In genomic region chr17:67358541-67358940, GRCm38 (mm10) we compare ENCODE assay signal across 28 mouse cellular contexts. TPM values are rescaled to one million over a fixed set of nuclear protein-coding genes. Genes with fewer than 3 reads are reported as not detected.
A peak's percentile ranks its signal among the peaks of the same experiment; 100 is the strongest.
DNase-seq lines count a peak whose midpoint lies in the region; ATAC-seq and TF ChIP-seq lines count a peak whose summit lies in the region.
"Had no signal": no experiment of that assay in that cellular context is flagged by ENCODE, and none has a peak within 500 bp of the region (broad histone marks: within the 10 kb centered on the region; RNA-seq: fewer than 3 reads in every experiment).

No protein-coding gene starts in this region.

- no peaks in the 10 kb centered on the region for H3K4me1 ChIP-seq in embryonic facial prominence, embryonic 14.5 days (ENCODE audit: control insufficient read depth, insufficient read depth, low read length)
- peaks cover 18% of the 10 kb centered on the region for H3K4me1 ChIP-seq in embryonic facial prominence, embryonic 10.5 days
- H3K4me1 ChIP-seq in lung, embryonic 15.5 days, result peaks cover 14% of the 10 kb centered on the region
- H3K4me1 ChIP-seq in forebrain, postnatal 0 days (ENCODE audit: insufficient read depth), result peaks cover 4% of the 10 kb centered on the region; the same call in 1 of the 2 replicates
- no peaks in the 10 kb centered on the region for H3K4me1 ChIP-seq in stomach, postnatal 0 days (replicated peaks; ENCODE audit: control insufficient read depth, insufficient read depth)

- no peaks in the 10 kb centered on the region for H3K9me3 ChIP-seq in embryonic facial prominence, embryonic 14.5 days (ENCODE audit: control insufficient read depth, low read length)
- no peaks in the 10 kb centered on the region for H3K9me3 ChIP-seq in embryonic facial prominence, embryonic 10.5 days
- no peaks in the 10 kb centered on the region for H3K9me3 ChIP-seq in lung, embryonic 15.5 days
- no peaks in the 10 kb centered on the region for H3K9me3 ChIP-seq in forebrain, postnatal 0 days (ENCODE audit: low read length)
- H3K9me3 ChIP-seq in stomach, postnatal 0 days (ENCODE audit: control insufficient read depth, low read length), result no peaks in the 10 kb centered on the region
- H3K9me3 ChIP-seq: heart, embryonic 12.5 days; hindbrain, embryonic 13.5 days; limb, embryonic 13.5 days; midbrain, embryonic 13.5 days; neural tube, embryonic 13.5 days had no signal

- H3K9ac ChIP-seq in embryonic facial prominence, embryonic 14.5 days (ENCODE audit: low read depth, low read length), result no peak overlapping the region
- H3K9ac ChIP-seq in lung, embryonic 15.5 days, result no peak overlapping the region
- H3K9ac ChIP-seq in forebrain, postnatal 0 days, result no peak overlapping the region
- no peak overlapping the region for H3K9ac ChIP-seq in stomach, postnatal 0 days (ENCODE audit: low read length)
- H3K9ac ChIP-seq: heart, embryonic 12.5 days; hindbrain, embryonic 13.5 days; limb, embryonic 13.5 days; midbrain, embryonic 13.5 days; neural tube, embryonic 13.5 days had no signal

- H3K36me3 ChIP-seq in embryonic facial prominence, embryonic 14.5 days (ENCODE audit: control insufficient read depth, insufficient read depth, low read length), result no peaks in the 10 kb centered on the region
- no peaks in the 10 kb centered on the region for H3K36me3 ChIP-seq in embryonic facial prominence, embryonic 10.5 days (replicated peaks)
- H3K36me3 ChIP-seq in lung, embryonic 15.5 days, result no peaks in the 10 kb centered on the region
- H3K36me3 ChIP-seq in forebrain, postnatal 0 days (ENCODE audit: insufficient read depth), result no peaks in the 10 kb centered on the region
- H3K36me3 ChIP-seq in stomach, postnatal 0 days (ENCODE audit: control insufficient read depth, insufficient read depth, low read length), result no peaks in the 10 kb centered on the region
- H3K36me3 ChIP-seq: G1E; heart, embryonic 12.5 days; hindbrain, embryonic 13.5 days; limb, embryonic 13.5 days; midbrain, embryonic 13.5 days; neural tube, embryonic 13.5 days had no signal

- H3K27ac ChIP-seq in embryonic facial prominence, embryonic 14.5 days (replicated peaks; ENCODE audit: low read depth, low read length), result no peak overlapping the region
- H3K27ac ChIP-seq in embryonic facial prominence, embryonic 10.5 days (replicated peaks), result no peak overlapping the region
- peak overlapping the region; percentile 58; the same call in 1 of the 2 replicates for H3K27ac ChIP-seq in lung, embryonic 15.5 days
- no peak overlapping the region for H3K27ac ChIP-seq in forebrain, postnatal 0 days (ENCODE audit: low read depth, low read length)
- H3K27ac ChIP-seq in stomach, postnatal 0 days (replicated peaks), result no peak overlapping the region
- H3K27ac ChIP-seq: gastrocnemius, adult 2 months; heart, adult 2 months; hindbrain, embryonic 13.5 days; kidney, postnatal 0 days; limb, embryonic 13.5 days; midbrain, embryonic 13.5 days; neural tube, embryonic 13.5 days had no signal

- peak; percentile 44 for DNase-seq in embryonic facial prominence, embryonic 14.5 days (ENCODE audit: low spot score)
- no peak for DNase-seq in embryonic facial prominence, embryonic 10.5 days (ENCODE audit: low spot score)
- DNase-seq in lung, postnatal 25 days (ENCODE audit: low spot score), result peak; percentile 68
- no peak for DNase-seq in forebrain, postnatal 0 days
- no peak for DNase-seq in stomach, postnatal 0 days (ENCODE audit: low spot score)
- no peak for DNase-seq in cerebellum, adult 11 months
- DNase-seq: adrenal gland, postnatal 14 days; cerebellum, adult 11-12 months; cerebellum, postnatal 14 days; gastrocnemius, adult 2 months; gastrocnemius, postnatal 36 days; heart, adult 2 months; heart, postnatal 4 days; kidney, adult 8-10 months; layer of hippocampus, adult 9-11 months had no signal

- 90% methylated on average over 7 of the region's 7 CpGs for WGBS in embryonic facial prominence, embryonic 14.5 days
- 86% methylated on average over 7 of the region's 7 CpGs for WGBS in embryonic facial prominence, embryonic 10.5 days
- WGBS in lung, embryonic 15.5 days, result 59% methylated on average over 7 of the region's 7 CpGs
- WGBS in forebrain, postnatal 0 days, result 93% methylated on average over 7 of the region's 7 CpGs
- 60% methylated on average over 7 of the region's 7 CpGs for WGBS in stomach, postnatal 0 days

- peaks cover 12% of the 10 kb centered on the region for H3K27me3 ChIP-seq in embryonic facial prominence, embryonic 14.5 days (replicated peaks; ENCODE audit: control insufficient read depth, insufficient read depth, low read length)
- H3K27me3 ChIP-seq in embryonic facial prominence, embryonic 10.5 days (replicated peaks; ENCODE audit: low read depth, poor library complexity, severe bottlenecking), result peaks cover 18% of the 10 kb centered on the region
- peaks cover 4% of the 10 kb centered on the region; the same call in 1 of the 2 replicates for H3K27me3 ChIP-seq in lung, embryonic 15.5 days
- peaks cover 6% of the 10 kb centered on the region; the same call in 1 of the 2 replicates for H3K27me3 ChIP-seq in forebrain, postnatal 0 days (ENCODE audit: insufficient read depth, low read length)
- H3K27me3 ChIP-seq in stomach, postnatal 0 days (ENCODE audit: control insufficient read depth, insufficient read depth, low read length), result no peaks in the 10 kb centered on the region
- H3K27me3 ChIP-seq: CH12.LX; heart, embryonic 12.5 days had no signal

- no peak for ATAC-seq in embryonic facial prominence, embryonic 14.5 days (ENCODE audit: low read depth)
- peak; percentile 15; the same call in 1 of the 2 replicates for ATAC-seq in lung, embryonic 15.5 days (ENCODE audit: borderline replicate concordance, extremely low read depth, low FRiP score, low TSS enrichment)
- ATAC-seq in forebrain, postnatal 0 days, result no peak
- ATAC-seq in stomach, postnatal 0 days (ENCODE audit: low FRiP score, low TSS enrichment), result no peak
- ATAC-seq: forebrain, embryonic 14.5 days; intestine, embryonic 16.5 days; midbrain, embryonic 13.5 days had no signal

- TF ChIP-seq EP300 in stomach, postnatal 0 days (optimal IDR thresholded peaks at IDR 0.05), result no peak

- no peak overlapping the region for H3K4me3 ChIP-seq in embryonic facial prominence, embryonic 14.5 days (ENCODE audit: low read depth, low read length)
- no peak overlapping the region for H3K4me3 ChIP-seq in embryonic facial prominence, embryonic 10.5 days
- no peak overlapping the region for H3K4me3 ChIP-seq in lung, embryonic 15.5 days
- no peak overlapping the region for H3K4me3 ChIP-seq in forebrain, postnatal 0 days (ENCODE audit: low read depth, low read length)
- H3K4me3 ChIP-seq in stomach, postnatal 0 days (ENCODE audit: low read depth, low read length), result no peak overlapping the region
- H3K4me3 ChIP-seq: gastrocnemius, adult 2 months; heart, adult 2 months; heart, embryonic 12.5 days; hindbrain, embryonic 13.5 days; limb, embryonic 13.5 days; midbrain, embryonic 13.5 days; neural tube, embryonic 13.5 days had no signal

- no peak overlapping the region for H3K4me2 ChIP-seq in embryonic facial prominence, embryonic 14.5 days (ENCODE audit: low read depth, low read length)
- H3K4me2 ChIP-seq in lung, embryonic 15.5 days, result no peak overlapping the region
- H3K4me2 ChIP-seq in forebrain, postnatal 0 days (ENCODE audit: low read depth), result no peak overlapping the region
- no peak overlapping the region for H3K4me2 ChIP-seq in stomach, postnatal 0 days (replicated peaks; ENCODE audit: low read depth)
- H3K4me2 ChIP-seq: heart, embryonic 12.5 days; hindbrain, embryonic 13.5 days; limb, embryonic 13.5 days; liver, embryonic 11.5 days; midbrain, embryonic 13.5 days; neural tube, embryonic 13.5 days had no signal

- no peak for TF ChIP-seq CTCF in forebrain, postnatal 0 days (IDR thresholded peaks at IDR 0.05; ENCODE audit: low read depth)
- TF ChIP-seq CTCF in stomach, postnatal 0 days (IDR thresholded peaks at IDR 0.05; ENCODE audit: low read depth), result no peak

RNA-seq across cellular contexts. Expression of gene Ptprm, which starts 4.3 kb away (rescaled TPM):
- polyA plus RNA-seq in embryonic facial prominence, embryonic 14.5 days (2014; fragmentation: Nextera tagmentation; extraction: Ambion mirVana), result 20.4 and 22.3 TPM in 2 replicates
- polyA plus RNA-seq in embryonic facial prominence, embryonic 10.5 days (2016; fragmentation: Nextera tagmentation; extraction: Ambion mirVana), result 9.7 and 10.6 TPM in 2 replicates
- polyA plus RNA-seq in lung, embryonic 15.5 days (2015; fragmentation: Nextera tagmentation; extraction: Ambion mirVana), result 39.7 and 43.2 TPM in 2 replicates
- 26.6 and 33.2 TPM in 2 replicates for total RNA-seq in forebrain, postnatal 0 days (2014; rRNA removed)
- 7.9 and 12.9 TPM in 2 replicates for polyA plus RNA-seq in forebrain, postnatal 0 days (2015; fragmentation: Nextera tagmentation; extraction: Ambion mirVana)
- 3.6 and 4.4 TPM in 2 replicates for polyA plus RNA-seq in stomach, postnatal 0 days (2015; fragmentation: Nextera tagmentation; extraction: Ambion mirVana)
- total RNA-seq: CH12.LX; megakaryocyte-erythroid progenitor cell, adult 5-6 weeks had no signal
- polyA plus RNA-seq: G1E had no signal

Comparison
In these comparisons a context has a peak if more than half of its experiments do, and no peak if none do; other contexts are left out.
1. DNase-seq: peak in embryonic facial prominence, embryonic 14.5 days (single experiment) and lung, postnatal 25 days (single experiment); none in embryonic facial prominence, embryonic 10.5 days (single experiment), forebrain, postnatal 0 days (single experiment), stomach, postnatal 0 days (single experiment) and cerebellum, adult 11 months (single experiment).